Mouse (Mus musculus): ENCODE data around the gene Pip5k1c.

Gene Pip5k1c

DNA sequence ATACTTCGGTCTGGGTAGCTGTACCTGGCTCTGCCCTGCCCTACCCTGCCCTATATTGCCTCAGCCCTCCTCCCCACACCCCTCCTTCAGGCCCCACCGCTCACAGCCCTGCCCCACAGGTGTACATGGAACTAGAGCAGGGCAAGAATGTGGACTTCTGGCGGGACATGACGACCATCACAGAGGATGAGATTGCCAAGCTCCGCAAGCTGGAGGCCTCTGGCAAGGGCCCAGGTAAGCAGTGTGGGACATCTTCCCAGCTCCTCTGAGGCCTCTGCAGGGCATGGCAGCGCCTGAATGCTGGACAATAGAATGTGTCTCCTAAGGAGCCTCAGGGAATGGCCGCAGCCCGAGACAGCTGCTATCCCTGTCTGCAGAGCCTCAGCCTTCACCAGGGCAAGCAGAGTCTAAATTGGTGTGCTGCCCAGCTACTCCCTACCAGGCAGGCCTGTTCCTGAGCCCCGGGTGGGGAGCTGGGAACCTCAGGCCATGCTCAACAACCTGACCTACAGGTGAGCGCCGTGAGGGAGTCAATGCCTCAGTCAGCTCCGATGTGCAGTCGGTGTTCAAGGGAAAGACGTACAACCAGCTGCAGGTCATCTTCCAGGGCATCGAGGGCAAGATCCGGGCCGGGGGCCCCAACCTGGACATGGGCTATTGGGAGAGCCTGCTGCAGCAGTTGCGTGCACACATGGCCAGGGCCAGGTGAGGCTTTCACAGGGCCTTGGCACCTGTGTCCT is 31.2 kb downstream of the Pip5k1c start:
- no peak for DNase-seq (ENCODE audit: low spot score)

GRCm38 (mm10) chr10:81325176-81325575 is 32.4 kb downstream of the Pip5k1c start:
- no peak for DNase-seq (ENCODE audit: low spot score)

GRCm38 (mm10) chr10:81325781-81326180 is 33.0 kb downstream of the Pip5k1c start:
- no peak for DNase-seq (ENCODE audit: low spot score)

DNA sequence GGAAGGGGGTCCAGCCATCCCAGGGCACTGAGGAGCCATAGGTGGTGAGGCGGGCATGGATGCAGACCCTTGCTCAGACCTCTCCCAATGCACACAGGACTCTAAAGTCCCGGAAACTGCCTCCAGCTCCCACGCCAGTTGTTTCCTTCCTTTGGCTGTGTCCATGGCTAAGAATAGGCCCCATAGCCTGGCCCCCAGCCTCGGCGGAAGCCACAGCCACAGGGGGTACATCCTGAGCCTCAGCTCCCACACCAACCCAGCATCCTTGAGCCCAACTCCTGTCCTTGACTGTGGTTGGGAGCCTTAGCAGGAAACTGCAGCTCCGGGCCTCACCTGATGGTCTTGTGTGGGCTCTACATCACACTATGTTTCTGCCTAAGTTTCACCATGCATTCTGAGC is 34.1 kb downstream of the Pip5k1c start:
- no peak for DNase-seq (ENCODE audit: low spot score)

GRCm38 (mm10) chr10:81327959-81328358 is 35.2 kb downstream of the Pip5k1c start:
- DNase-seq (ENCODE audit: low spot score): no peak

DNA sequence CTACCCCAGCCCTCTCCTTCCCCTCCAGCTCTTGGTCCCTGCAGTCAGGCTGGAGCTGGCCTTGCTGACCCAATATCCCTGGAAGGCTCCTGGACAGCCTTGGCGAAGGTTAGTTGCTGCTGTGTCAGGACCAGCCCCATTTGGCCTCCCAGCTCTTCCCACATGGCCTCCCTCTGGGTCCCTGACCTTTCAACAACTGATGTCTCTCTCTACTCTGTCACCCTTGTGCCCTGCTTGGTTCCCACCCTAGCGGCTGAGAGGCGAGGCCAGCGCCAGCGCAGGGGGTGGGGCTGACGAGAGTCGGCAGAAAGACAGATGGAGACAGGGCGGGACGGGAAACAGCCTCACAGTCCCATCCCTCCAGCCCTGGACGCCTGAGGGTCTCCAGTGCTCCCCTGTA is 35.6 kb downstream of the Pip5k1c start, which contains the start of gene Tbxa2r:
Gene Tbxa2r, plus strand, starts transcription at position 346 of the 400 bp plus-strand sequence.
- no peak for DNase-seq (ENCODE audit: low spot score)

- no peak for DNase-seq (ENCODE audit: low spot score)
Observed at GRCm38 (mm10) chr10:81329194-81329975, 36.6 kb downstream of the Pip5k1c start.

- no peak for DNase-seq (ENCODE audit: low spot score)
Observed at GRCm38 (mm10) chr10:81330007-81330406, 37.2 kb downstream of the Pip5k1c start.

DNA sequence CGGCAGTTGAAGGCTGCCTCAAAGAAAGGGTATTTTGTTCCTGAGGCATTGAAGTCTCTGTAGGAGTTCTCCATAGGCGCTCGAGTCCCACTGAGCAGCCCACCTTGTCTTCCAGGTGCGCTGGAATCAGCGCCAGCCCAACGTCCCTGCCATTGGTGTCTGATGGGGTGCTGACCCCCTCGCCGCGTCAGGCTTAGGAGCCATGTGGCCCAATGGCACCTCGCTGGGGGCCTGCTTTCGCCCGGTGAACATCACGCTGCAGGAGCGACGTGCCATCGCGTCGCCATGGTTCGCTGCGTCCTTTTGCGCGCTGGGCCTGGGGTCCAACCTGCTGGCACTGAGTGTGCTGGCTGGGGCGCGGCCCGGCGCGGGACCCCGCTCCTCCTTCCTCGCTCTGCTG is 39.5 kb downstream of the Pip5k1c start:
- DNase-seq (ENCODE audit: low spot score): no peak

DNA sequence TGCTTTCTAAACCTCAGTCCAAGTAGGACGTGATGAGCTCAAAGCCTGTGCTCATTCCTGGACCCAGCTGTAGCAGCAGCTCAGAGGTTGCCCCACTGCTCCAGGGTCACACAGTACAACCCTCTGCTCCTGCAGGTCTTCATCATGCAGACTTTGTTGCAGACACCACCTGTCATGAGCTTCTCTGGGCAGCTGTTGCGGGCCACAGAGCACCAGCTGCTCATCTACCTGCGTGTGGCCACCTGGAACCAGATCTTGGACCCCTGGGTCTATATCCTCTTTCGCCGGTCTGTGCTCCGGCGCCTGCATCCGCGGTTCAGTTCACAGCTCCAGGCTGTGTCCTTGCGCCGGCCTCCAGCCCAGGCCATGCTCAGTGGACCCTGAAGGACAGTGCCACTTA is 41.6 kb downstream of the Pip5k1c start:
- DNase-seq (ENCODE audit: low spot score): no peak

DNA sequence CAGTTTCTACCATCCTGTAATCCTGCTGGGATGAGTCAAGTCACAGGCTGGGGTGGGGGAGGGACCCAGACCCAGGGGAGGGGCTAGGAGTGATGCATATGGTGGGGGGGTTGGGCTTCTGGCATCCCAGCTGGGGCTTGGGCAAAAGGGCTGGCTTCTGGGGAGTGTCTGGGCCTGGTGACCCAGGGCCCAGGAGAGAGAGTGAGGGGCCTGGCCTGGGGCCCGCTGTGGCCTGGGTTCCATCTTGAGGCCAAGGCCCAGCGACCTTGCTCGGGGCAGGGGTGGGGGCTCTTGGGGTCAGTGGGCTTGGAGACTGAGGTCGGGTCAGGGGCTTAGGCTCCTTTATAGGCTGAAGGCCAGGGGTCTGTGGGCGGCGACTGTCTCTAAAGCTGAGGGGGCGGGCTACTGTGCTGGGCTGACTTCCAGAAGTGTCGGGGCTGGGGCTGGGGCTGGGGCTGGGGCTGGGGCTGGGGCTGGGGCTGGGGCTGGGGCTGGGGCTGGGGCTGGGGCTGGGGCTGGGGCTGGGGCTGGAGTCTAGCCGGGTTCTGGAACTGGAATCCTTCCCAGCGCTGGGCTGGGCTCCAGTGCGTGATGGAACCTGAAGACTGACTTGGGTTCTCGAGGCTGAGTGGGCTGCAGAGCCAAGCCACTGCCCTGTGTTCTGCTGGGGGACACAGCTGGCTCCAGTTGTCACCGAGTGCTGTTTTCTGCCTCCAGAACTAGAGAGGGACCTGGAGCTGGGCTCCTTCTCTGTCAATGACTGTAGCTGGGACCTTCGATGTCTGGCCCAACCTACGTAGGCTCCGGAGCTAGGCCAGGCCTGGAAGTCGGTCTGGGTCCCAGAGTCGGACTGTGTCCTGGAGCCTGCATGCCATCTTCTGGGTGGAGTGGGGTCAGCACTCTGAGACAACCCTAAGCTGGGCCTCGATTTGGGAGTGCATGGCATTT is 42.9 kb downstream of the Pip5k1c start:
- DNase-seq (ENCODE audit: low spot score): no peak

- DNase-seq (ENCODE audit: low spot score): no peak
Observed at GRCm38 (mm10) chr10:81336558-81336957, 43.8 kb downstream of the Pip5k1c start.

- DNase-seq (ENCODE audit: low spot score): no peak
Observed at GRCm38 (mm10) chr10:81340551-81341332, 48.0 kb downstream of the Pip5k1c start.

DNA sequence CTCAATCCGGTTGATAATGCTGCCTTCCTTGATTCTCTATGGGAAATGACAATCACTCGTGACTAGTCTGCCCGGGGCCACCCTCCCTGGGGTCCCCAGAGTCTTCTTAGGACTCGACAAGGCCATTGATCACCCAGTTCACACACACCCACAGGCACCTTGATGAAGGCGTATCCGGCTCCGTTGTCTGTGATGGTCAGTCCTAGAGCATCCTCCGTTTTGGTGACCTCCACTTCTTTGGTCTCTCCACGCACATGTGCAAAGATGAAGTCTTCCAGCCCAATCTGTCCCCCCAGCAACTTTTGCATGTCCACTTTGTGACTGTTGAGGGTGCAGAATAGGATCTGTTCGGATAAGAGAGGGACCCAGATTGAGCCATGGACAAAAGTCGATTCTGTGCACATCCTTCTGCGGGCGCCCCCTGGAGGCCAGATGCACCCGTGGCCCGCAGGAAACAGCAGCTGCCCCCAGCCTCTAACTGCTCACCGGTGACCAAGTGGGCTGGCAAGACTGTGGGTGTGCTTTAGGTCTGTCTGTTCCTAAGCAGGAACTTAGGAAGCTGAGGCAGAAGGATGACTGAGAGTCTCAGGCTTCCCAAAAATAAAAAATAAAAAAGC is 48.7 kb downstream of the Pip5k1c start:
- DNase-seq (ENCODE audit: low spot score): no peak

DNA sequence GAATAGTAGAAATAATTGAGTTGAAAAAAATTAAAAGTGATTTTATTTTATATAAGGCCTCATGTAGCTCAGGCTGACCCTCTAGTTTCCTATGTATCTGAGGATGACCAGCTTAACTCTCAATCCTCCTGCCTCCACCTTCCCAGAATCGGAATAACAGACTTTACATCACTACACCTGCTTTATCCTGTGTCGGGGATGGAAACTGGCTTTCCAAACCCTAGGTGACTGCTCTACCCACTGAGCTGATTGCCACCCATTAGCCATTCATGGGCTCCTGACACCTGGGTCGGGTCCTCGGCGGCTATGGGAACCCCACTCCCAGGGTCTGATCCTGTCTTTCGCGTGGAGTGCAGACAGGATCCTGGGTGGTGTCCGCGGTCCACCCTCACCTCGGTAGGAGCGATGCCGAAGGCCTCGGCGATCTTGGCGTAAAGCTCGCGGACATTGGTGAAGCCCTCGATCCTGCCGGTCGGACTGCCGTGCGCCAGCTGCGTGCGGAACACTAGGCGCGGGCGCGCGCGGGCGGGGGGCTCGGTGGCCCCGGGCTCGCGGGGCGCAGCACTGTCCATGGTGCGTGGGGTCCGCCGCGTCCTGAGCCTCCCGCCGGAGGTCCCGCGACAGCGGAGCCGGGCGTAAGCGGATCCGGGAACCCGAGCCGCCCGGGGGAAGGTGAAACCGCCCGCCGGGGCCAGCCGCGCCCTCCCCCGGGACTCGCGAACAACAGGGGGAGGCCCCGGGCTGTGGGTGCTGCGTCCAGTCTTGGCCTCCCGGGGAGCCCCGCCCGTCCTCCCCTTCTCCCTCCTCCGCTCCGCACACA is 50.1 kb downstream of the Pip5k1c start, which contains the start of gene Gipc3:
Gene Gipc3, minus strand, starts transcription at position 581 of the 820 bp plus-strand sequence.
- DNase-seq (ENCODE audit: low spot score): no peak

GRCm38 (mm10) chr10:81344421-81345161 is 51.8 kb downstream of the Pip5k1c start:
- no peak for DNase-seq (ENCODE audit: low spot score)

GRCm38 (mm10) chr10:81345162-81345534 is 52.4 kb downstream of the Pip5k1c start:
- no peak for DNase-seq (ENCODE audit: low spot score)

GRCm38 (mm10) chr10:81346453-81347067 is 53.8 kb downstream of the Pip5k1c start:
- DNase-seq (ENCODE audit: low spot score): no peak

DNA sequence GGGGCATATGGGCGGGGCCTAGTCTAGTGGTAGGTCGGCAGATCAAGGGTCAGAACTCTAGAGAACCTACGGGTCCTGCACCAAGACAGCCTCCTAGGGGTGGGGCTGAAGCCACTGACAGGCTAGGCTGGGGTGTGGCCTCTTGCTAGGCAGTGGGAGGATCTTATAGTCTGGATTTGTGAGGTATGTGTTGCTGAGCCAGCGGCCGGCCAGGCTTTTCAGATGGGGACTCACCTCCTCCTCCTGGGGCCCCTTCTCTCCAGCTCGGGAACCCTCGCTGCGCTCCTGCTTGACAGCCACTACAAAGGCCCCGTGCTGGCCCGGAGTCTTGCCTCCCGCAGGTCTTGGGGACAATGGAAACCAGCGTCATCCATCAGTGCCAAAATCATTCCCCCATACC is 56.4 kb downstream of the Pip5k1c start:
- DNase-seq (ENCODE audit: low spot score): no peak

All from layer of hippocampus, adult 11-12 months (tissue).